Mouse (Mus musculus) gastrocnemius, postnatal 36 days (tissue): ENCODE data around the gene Rpl13a. TPM values are rescaled to one million over a fixed set of nuclear protein-coding genes. Genes with fewer than 3 reads are reported as not detected.
A peak's percentile ranks its signal among the peaks of the same experiment; 100 is the strongest.
"Not testable (repeated sequence)": the region's sequence is repeated elsewhere in the genome, so short reads cannot be mapped to it uniquely, and the experiment has no call there.

Source experiments
- DNase-seq, 2 experiments: peaks; one replicate each; pipeline ENCODE4 v3.0.0; 2022
- intact Hi-C: fragments of 180-260 bp; cut with DNase I; formaldehyde crosslinking; loops from one replicate; pipeline ENCODE4 v1.15.1; 2025
- total RNA-seq, 2 experiments: library from RNA; stranded (reverse); gene quantifications; 2 replicates each; pipeline ENCODE4 v1.2.3; 2021

The Rpl13a gene
- total RNA-seq, 2 experiments from 2014 or later: 488 to 598 TPM

DNA sequence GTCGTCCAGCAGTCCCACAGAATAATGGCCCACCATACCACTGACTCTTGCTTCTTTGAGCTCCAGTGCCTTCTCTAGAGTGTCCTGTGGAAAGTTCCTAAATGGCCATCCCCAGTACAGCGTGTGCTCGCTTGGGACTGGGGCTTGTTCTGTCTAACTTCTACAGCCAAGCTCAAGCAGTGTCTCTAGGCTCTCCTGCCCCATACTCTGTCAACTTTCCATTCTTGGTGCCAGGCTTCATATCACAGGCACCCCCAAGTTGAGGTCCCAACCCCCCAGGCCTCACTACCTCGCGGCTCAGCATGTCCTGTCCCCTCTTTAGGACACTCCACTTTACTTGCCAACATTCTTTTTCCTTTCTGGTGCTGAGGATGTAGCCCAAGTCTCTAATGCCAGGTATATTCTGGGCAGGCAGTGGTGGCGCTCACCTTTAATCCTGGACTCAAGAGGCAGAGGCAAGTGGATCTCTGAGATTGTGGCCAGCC lies 31.8 kb upstream of the Rpl13a start:
- intact Hi-C loops: no loop called here

DNA sequence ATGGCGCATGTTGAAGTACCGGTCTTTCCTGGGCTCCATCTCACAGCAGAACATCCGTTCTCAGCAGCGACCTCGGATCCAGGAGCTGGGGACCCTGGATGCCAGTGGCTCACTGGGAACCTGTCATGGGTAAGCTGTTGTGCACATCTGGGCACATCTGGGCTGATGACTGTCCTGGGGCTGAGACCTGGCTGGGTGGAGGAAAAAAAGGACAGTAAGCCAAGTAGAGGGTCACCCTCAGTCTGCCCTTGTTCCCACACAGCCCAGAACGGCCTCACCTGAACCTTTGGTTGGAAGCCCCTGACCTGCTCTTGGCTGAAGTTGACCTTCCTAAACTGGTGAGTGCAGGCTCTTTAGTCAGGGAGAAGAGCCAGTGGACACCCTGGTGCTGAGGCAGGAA lies 30.4 kb upstream of the Rpl13a start:
- no peak for DNase-seq
- intact Hi-C loops: no loop called here

More for the DNA sequence above, 31.8 kb upstream of the Rpl13a start:
- no peak for DNase-seq

DNA sequence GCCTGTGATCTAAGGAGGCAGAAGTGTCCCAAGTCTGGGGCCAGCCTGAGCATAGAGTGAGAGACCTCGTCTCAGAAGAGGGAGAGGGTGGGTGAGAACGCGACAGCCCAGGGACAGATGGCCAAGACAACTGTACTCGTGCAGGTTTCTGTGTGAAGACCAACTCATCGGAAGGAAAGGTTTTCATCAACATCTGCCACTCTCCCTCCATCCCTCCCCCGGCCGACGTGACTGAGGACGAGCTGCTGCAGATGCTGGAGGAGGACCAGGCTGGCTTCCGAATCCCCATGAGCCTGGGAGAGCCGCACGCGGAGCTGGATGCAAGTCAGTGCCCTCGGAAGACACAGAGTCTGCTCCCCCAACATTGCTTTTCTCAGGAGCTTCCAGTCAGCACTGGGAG lies 28.9 kb upstream of the Rpl13a start:
- intact Hi-C loops: no loop called here
- DNase-seq: no peak

DNA sequence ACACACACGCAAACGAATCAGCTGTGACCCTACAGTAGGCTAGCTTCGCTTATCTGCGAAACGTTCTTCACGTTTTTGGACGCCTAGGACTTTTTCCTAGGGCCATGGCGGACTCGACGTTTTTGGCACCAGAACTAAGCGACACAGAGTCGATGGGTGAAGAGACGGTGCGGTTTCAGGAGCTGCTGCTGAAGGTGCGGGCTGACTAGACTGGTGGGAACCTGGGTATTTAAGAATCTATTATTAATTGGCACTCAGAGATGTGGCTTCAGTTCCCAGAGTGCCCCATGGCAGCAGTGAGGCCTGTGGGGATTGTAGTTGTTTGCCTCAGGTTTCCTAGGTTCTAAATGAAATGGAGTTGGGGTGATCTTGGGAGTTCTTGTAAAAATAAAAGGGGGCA lies 27.6 kb upstream of the Rpl13a start:
- DNase-seq: no peak
- intact Hi-C loops: no loop called here

- intact Hi-C loops: no loop called here
- no peak for DNase-seq
These were observed 27.0 kb upstream of the Rpl13a start for GRCm38 (mm10) chr7:45155590-45155989.

DNA sequence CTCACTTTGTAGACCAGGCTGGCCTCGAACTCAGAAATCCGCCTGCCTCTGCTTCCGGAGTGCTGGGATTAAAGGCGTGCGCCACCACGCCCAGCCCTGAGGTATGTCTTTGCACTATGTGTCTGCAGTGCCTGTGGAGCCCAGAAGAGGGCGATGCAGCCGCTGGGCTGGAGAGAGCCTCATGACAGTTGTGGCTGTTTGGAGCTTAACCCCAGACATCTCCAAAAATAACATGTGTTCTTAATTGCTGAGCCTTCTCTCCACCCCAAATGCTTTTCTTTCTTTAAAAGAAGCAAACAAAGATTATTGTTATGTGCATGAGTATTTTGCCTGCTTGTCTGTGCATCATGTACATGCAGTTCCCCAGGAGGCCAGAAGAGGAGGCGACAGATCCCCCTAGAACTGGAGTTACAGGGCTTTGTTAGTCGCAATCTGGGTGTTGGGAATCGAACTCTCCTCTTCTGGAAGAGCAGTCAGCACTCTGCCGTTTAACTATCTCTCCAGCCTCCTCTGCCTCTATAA lies 26.5 kb upstream of the Rpl13a start:
- DNase-seq: peak; percentile 56 to 58

DNA sequence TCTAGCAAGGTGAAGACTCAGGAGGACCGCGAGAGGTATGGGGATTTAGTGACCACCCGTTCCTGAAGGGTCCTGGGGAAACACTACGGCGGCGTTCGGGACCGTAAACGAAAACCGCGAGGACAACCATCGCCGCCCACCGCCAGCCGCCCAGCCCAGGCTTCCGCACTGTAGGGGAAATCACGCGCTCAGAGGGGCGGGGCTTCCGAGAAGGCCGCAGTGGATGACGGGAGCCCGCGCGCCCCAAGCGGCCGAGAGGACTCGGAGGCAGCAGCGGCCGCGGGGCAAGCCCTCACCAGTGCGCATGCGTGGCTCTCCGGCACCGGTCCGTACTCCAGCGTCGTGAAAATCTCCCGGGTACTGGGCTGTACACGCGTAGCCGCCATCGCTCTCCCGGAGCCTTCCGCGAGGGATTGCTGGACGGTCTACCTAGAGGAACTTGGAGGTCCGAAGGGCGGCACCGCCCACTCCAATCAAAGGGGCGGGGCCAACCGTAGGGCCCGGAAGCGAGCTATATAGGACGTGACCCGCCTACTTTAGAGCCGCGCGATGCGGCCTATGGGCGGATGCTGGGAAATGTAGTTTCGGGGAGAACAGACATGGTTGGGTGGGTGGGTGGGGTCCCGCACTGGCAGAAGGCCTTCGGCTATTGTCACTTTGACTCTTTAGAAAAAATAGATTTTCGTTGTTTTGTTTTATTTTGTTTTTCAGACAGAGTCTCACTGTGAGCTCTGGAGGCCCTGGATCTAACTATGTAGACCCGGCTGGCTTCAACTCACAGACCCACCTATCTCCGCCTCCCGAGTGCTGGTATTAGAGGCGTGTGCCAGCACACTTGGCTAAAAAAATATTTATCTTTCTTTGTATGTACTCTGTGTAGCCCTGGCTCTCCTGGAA lies 25.8 kb upstream of the Rpl13a start, which contains the start of the genes Pih1d1 and Aldh16a1:
Gene Pih1d1 (plus strand): TSS at position 208 of the 897 bp plus-strand sequence.
Gene Aldh16a1 (minus strand): TSS at position 489 of the 897 bp plus-strand sequence.
- peak; percentile 96 for DNase-seq
- intact Hi-C loops: no loop called here

More for the DNA sequence above, 26.5 kb upstream of the Rpl13a start:
- intact Hi-C loops: no loop called here

DNA sequence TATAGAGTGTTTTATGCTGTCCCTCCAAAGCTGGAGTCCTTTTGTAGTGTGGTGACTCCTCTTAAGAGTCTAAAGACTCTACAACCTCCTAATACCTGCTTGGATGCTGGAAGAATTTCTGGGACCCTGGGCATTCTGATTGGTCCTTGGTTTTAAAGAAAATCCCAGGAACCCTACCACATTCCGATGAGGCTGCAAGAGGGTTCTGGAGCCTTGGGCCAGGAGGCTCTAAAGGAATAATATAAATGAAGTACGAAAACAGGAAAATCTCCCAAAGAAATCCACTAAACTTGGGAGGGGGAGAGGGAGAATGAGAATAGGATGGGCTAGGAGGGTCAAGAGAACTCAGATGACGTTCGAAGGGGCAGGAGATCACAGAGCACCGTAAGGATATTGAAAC lies 25.0 kb upstream of the Rpl13a start:
- no peak for DNase-seq
- intact Hi-C loops: no loop called here

DNA sequence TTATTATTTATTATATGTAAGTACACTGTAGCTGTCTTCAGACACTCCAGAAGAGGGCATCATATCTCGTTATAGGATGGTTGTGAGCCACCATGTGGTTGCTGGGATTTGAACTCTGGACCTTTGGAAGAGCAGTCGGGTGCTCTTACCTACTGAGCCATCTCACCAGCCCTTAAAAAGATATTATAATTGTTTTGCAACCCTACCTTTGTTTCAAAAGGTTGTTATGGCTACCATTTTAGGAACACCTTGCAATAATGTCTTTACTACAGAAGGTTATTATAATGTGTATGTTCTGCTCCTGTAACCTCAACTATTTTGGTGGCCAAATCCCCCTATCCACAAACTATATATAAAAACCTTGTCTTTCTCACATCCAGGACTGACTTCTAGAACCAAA lies 24.5 kb upstream of the Rpl13a start:
- DNase-seq, intact Hi-C loops: not testable (repeated sequence)

DNA sequence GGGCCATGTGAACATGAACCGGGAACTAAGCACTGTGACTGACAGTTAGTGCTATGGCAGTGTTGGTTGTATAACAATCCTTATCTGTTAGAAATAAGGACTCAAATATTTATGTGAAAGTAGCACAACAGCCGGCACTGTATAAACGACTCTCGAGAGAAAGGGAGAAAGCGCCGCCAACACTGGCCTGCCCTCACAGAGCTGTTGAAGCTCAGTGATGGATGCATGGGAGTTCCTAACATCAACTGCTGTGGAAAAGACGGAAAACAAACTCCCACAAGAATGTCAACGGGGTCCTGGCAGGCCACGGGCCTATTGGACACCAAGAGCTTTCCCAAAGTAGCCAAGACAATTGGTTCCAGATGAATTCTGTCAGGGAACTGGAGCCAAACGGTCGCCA lies 22.7 kb upstream of the Rpl13a start:
- DNase-seq: peak in 1 of 2 experiments; percentile 31
- intact Hi-C loops: no loop called here

DNA sequence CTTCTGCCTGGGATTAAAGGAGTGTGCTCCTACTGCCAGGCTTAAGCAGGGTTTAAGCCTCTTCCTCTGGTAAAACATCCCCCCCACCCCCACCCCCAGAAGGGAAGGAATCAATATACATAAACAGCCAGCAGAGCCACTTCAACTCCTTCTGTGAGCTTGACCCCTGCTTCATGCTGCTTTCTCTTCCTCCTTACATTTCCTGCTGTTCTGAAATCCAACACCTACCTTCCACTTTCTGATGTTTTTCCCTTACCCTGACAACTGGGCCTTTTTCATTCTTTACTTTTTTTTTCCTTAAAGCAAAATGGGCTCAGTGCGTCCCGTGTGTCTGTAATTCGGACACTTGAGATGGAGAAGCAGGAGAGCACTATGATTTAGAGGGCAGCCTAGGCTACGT lies 21.8 kb upstream of the Rpl13a start:
- DNase-seq: no peak
- intact Hi-C loops: no loop called here

DNA sequence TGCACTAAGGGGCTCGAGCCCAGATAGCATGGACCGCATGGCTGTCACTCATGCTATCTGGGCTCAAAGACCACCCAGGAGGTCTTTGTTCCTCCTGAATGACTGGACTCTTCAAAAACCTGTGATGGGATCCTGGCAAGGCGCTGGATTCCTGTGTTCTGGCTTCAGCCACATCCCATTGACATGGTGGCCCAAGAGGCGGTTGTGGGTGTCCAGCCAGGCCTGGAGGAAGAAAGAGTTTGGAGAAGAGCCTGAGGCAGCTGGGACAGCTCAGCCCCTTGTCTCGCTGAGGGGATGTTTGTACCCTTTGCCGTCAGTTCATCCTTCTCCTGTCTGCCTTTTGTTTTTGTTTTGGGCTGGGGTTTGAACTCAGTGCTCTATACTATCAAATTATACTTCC lies 21.0 kb upstream of the Rpl13a start:
- intact Hi-C loops: no loop called here
- no peak for DNase-seq

DNA sequence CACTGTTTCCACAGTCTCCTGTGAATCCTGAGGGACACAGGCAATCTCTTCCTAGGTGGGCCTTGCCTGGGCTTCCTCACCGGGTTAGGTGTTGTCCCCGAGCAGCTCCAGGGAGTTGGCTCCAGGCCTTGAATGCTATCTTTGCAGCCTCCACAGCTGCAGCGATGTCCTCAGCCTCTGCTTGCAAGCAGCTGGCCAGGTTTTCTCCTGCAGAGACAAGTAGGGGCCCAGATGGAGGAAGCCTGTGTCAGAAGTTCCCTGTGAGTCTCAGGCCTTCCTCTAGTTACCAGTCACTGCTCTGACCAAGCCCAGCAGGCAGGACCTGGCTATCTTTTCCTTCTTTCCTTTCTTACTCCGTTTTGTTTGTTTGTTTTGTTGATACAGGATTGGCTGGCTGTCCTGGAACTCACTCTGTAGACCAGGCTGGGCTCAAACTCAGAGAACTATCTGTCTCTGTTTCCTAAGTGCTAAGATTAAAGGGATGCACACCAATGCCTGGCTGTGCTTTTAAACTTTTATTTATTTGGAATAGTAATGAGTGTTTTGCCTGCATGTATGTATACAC lies 20.1 kb upstream of the Rpl13a start:
- intact Hi-C loops: no loop called here
- no peak for DNase-seq

- intact Hi-C loops: no loop called here
These were observed 19.3 kb upstream of the Rpl13a start for GRCm38 (mm10) chr7:45147899-45148298.

DNA sequence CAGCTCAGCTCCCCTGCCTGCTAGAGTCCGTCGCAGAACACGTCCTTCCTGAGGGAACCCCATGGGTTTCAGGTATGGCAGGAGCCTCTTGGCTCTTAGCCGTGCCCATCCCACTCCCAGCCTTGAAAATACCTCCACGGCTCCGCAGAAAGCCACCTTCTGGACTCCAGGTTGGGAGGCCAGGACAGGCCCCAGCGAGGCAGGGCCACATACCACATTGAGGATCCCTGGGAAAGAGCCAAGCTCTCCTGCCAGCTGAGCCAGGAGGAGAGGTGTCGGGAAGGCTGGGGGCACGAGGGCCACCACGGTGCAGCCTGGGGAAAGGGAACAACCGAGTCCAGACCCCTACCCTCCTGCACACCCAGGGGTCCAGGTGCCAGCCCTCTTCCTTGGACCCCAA lies 18.7 kb upstream of the Rpl13a start:
- intact Hi-C loops: no loop called here
- DNase-seq: no peak

More at GRCm38 (mm10) chr7:45147899-45148298, 19.3 kb upstream of the Rpl13a start:
- DNase-seq: no peak

GRCm38 (mm10) chr7:45145460-45145859 lies 16.9 kb upstream of the Rpl13a start:
- intact Hi-C loops: no loop called here

DNA sequence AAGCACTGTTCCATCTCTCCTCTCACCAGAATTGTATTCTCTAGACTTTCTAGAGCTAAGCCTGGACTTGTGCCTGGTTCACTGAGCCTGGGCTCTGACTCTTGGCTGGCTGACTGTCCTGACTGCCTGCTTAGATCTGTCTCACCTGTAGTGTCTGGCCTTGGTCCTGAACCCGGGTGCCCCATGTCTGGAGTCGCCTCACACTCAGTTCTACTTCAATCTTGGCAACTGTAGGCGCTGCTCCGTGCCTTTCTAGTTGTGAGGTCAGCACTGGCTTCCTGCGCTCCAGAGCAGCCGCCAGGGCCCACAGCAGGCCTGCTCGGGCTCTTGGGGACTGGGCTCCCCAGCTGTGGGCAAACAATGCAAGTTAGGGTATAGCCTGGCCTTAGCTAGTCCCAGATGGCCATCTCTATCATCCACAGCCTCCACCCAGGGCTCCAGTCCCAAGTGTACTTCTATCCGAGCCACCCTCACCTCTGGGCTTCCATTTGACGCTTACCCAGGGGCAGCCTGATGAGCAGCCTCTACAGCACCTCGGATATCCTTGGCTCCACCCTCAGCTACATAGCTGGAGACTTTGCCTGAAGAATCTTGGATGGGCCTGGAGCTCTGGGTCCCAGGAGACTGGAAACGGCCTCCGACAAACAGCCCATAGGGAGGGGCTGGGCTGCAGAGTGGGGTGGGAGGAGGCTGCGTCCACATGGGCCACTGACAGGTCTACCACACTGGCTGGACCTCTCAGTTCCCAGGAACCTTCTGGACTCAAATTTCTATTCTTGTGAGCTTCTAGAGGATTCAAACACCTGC lies 16.0 kb upstream of the Rpl13a start:
- no peak for DNase-seq
- intact Hi-C loops: no loop called here

More at GRCm38 (mm10) chr7:45145460-45145859, 16.9 kb upstream of the Rpl13a start:
- DNase-seq: no peak

DNA sequence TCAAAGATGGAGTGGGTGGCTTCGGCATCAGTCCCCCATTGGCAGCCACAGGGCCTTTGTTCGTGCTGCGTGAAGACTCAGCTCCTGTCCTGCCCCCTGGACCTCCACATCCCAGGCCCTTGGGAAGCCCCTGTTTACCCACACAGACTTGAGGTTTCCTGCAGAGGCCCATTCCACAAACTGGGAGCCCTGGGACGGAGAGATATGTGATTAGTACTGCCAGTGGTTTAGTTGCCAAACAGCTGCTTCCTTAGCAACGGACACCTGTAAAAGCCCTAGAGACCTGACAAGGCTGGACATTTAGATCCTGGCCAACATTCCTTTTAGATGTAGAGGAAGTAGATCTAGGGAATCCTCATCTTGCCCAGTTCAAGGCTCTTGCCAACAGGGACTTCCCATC lies 13.4 kb upstream of the Rpl13a start:
- intact Hi-C loops: no loop called here
- DNase-seq: no peak

DNA sequence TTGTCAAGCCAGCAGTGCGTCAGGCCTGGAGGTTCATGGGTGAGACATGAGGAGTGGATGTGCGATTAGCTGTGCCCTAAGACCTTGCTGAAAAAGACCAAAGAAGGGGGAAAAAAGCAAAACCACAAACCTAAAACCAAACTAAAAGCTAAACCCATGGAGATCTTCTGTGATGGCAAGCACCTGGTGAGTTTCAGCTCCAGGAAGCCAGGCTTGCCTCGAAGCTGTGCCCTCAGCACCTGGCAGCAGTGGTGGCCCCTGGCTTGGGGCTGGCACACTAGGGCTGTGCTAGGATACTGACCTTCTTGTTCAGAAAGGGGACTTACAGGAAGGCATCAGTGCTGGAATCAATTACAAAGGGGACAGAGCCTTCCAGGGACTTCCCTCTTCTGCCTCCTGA lies 12.8 kb upstream of the Rpl13a start:
- intact Hi-C loops: no loop called here

GRCm38 (mm10) chr7:45139904-45140723 lies 11.6 kb upstream of the Rpl13a start:
- intact Hi-C loops: loop anchor here (5.0 kb wide), 1 partner anchor 158 kb away; no protein-coding TSS in a partner anchor
- DNase-seq: no peak

More for the DNA sequence above, 12.8 kb upstream of the Rpl13a start:
- DNase-seq: no peak
